Mouse (Mus musculus) telencephalon, adult 2 months (tissue): ENCODE measurements at regions not wholly inside any gene's neighbourhood (a gene's known extent, or its start where the extent isn't known, plus 50 kb on each side); places are given as distances from the start of the nearest gene placed in this dataset.
"Not testable (repeated sequence)": the region's sequence is repeated elsewhere in the genome, so short reads cannot be mapped to it uniquely, and the experiment has no call there.

Experiments used
- DNase-seq: peaks from one replicate; pipeline ENCODE4 v3.0.0-alpha.2; 2011; ENCODE audit warnings: low read depth, low spot score

- DNase-seq = no peak
Observed at GRCm38 (mm10) chr6:48175234-48175633, 88.8 kb upstream of the Zfp746 start.

GRCm38 (mm10) chr6:48172769-48173168, 86.4 kb upstream of the Zfp746 start:
- not testable (repeated sequence) for DNase-seq

GRCm38 (mm10) chr6:48136851-48137250, 50.5 kb upstream of the Zfp746 start:
- DNase-seq = no peak
